Mouse (Mus musculus) embryonic facial prominence, embryonic 15.5 days (tissue): ENCODE results near the gene St6gal1. TPM values are rescaled to one million over a fixed set of nuclear protein-coding genes. Genes with fewer than 3 reads are reported as not detected.
"Not testable (repeated sequence)": the region's sequence is repeated elsewhere in the genome, so short reads cannot be mapped to it uniquely, and the experiment has no call there.

Experiments
- ATAC-seq: fragments of 200-750 bp; cut with Nextera tagmentation; 2 replicates; pipeline ENCODE4 v1.8.0; 2017; ENCODE audit warnings: low read depth, moderate TSS enrichment; ENCODE audit not compliant: insufficient number of reproducible peaks, low FRiP score, low TSS enrichment
- H3K27ac ChIP-seq: fragments of 300-500 bp; sonication (generic); replicated peaks from 2 replicates; pipeline ENCODE4 v1.5.1; 2015; ENCODE audit warnings: mild to moderate bottlenecking, inconsistent platforms
- H3K27me3 ChIP-seq: fragments of 300-500 bp; sonication (generic); 2 replicates; pipeline ENCODE4 v1.6.1; 2015; ENCODE audit warnings: inconsistent platforms
- H3K36me3 ChIP-seq: fragments of 300-500 bp; sonication (generic); 2 replicates; pipeline ENCODE4 v1.6.1; 2015; ENCODE audit warnings: mild to moderate bottlenecking, inconsistent platforms
- H3K4me1 ChIP-seq: fragments of 300-500 bp; sonication (generic); 2 replicates; pipeline ENCODE4 v1.6.1; 2015; ENCODE audit warnings: inconsistent platforms
- H3K4me2 ChIP-seq: fragments of 300-500 bp; sonication (generic); replicated peaks from 2 replicates; pipeline ENCODE4 v1.6.1; 2015; ENCODE audit warnings: mild to moderate bottlenecking, inconsistent platforms
- H3K4me3 ChIP-seq: fragments of 300-500 bp; sonication (generic); replicated peaks from 2 replicates; pipeline ENCODE4 v1.5.1; 2015; ENCODE audit warnings: mild to moderate bottlenecking, inconsistent platforms
- H3K9ac ChIP-seq: fragments of 300-500 bp; sonication (generic); 2 replicates; pipeline ENCODE4 v1.6.1; 2015; ENCODE audit warnings: inconsistent platforms
- H3K9me3 ChIP-seq: fragments of 300-500 bp; sonication (generic); replicated peaks from 2 replicates; pipeline ENCODE4 v1.6.1; 2016; ENCODE audit warnings: inconsistent platforms
- WGBS: fragments of 180-500 bp; shearing (Covaris S2); methylation state at CpG from one replicate; pipeline ENCODE4 v1.1.7; 2015; 5-methylcytosine and 5-hydroxymethylcytosine counted together
- polyA plus RNA-seq: library from polyadenylated mRNA; unstranded; fragments of >200 nt; fragmentation: Nextera tagmentation; extraction: Ambion mirVana; gene quantifications from 2 replicates; pipeline ENCODE4 v1.2.1, GENCODE M21; 2015

St6gal1 gene
- polyA plus RNA-seq, result 13.5 and 16.5 TPM in 2 replicates

DNA sequence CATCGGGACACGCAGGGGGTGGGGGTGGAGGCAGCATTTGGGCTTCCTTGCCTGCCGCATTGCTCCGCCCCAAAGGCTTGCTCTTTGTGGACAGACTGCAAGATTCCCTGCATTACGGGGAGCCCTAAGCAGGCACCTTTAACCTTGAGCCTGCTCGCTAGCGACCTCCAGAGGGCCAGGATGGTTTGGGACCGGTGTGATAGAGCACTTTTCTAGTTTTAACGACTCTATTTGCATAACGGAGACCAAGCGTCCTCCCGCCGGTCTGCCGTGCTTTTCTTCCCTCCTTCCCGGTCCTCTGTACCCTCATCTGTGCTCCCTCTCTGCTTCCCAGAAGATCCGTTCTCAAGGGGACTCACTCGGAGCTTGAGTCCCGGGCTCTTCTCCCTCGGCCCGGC lies at the start of gene St6gal1:
Gene St6gal1 (plus strand): TSS at position 70 of the 398 bp plus-strand sequence.
- H3K9ac ChIP-seq, result peak within 1 kb of the TSS; percentile 65
- H3K4me1 ChIP-seq, result peaks cover 29% of the 10 kb centered on the region
- H3K4me2 ChIP-seq, result peak within 1 kb of the TSS; percentile 96
- no peaks in the 10 kb centered on the region for H3K27me3 ChIP-seq
- H3K9me3 ChIP-seq, result no peaks in the 10 kb centered on the region
- peak within 1 kb of the TSS; percentile 84 for H3K27ac ChIP-seq
- WGBS, result under 1% methylated on average over 20 of the region's 20 CpGs
- 0 out of 2 replicates have a peak, but pooled peaks have one; percentile 37 for ATAC-seq
- no peaks in the 10 kb centered on the region for H3K36me3 ChIP-seq
- peak within 1 kb of the TSS; percentile 67 for H3K4me3 ChIP-seq

GRCm38 (mm10) chr16:23174855-23175254 lies 49.7 kb upstream of the St6gal1 start:
- no peaks in the 10 kb centered on the region for H3K36me3 ChIP-seq
- no peak overlapping the region for H3K27ac ChIP-seq
- WGBS, result 80% methylated on average over 5 of the region's 5 CpGs
- no peak overlapping the region for H3K9ac ChIP-seq
- ATAC-seq, result no peak
- no peak overlapping the region for H3K4me3 ChIP-seq
- no peaks in the 10 kb centered on the region for H3K27me3 ChIP-seq
- H3K9me3 ChIP-seq, result no peaks in the 10 kb centered on the region
- no peak overlapping the region for H3K4me2 ChIP-seq
- no peaks in the 10 kb centered on the region for H3K4me1 ChIP-seq

GRCm38 (mm10) chr16:23175956-23176355 lies 48.6 kb upstream of the St6gal1 start:
- no peak for ATAC-seq
- H3K4me1 ChIP-seq, result no peaks in the 10 kb centered on the region
- H3K4me3 ChIP-seq, result no peak overlapping the region
- no peaks in the 10 kb centered on the region for H3K27me3 ChIP-seq
- WGBS, result 38% methylated on average over 3 of the region's 3 CpGs
- H3K27ac ChIP-seq, result no peak overlapping the region
- H3K36me3 ChIP-seq, result no peaks in the 10 kb centered on the region
- no peak overlapping the region for H3K9ac ChIP-seq
- H3K9me3 ChIP-seq, result no peaks in the 10 kb centered on the region
- H3K4me2 ChIP-seq, result no peak overlapping the region

GRCm38 (mm10) chr16:23177856-23178255 lies 46.7 kb upstream of the St6gal1 start:
- no peak overlapping the region for H3K4me3 ChIP-seq
- ATAC-seq, result no peak
- 94% methylated on average over 2 of the region's 2 CpGs for WGBS
- H3K36me3 ChIP-seq, result no peaks in the 10 kb centered on the region
- no peaks in the 10 kb centered on the region for H3K4me1 ChIP-seq
- no peaks in the 10 kb centered on the region for H3K9me3 ChIP-seq
- no peaks in the 10 kb centered on the region for H3K27me3 ChIP-seq
- no peak overlapping the region for H3K9ac ChIP-seq
- no peak overlapping the region for H3K4me2 ChIP-seq
- no peak overlapping the region for H3K27ac ChIP-seq

GRCm38 (mm10) chr16:23178796-23179195 lies 45.7 kb upstream of the St6gal1 start:
- H3K27ac ChIP-seq, result no peak overlapping the region
- H3K4me2 ChIP-seq, result no peak overlapping the region
- H3K9ac ChIP-seq, result no peak overlapping the region
- no peaks in the 10 kb centered on the region for H3K9me3 ChIP-seq
- no peaks in the 10 kb centered on the region for H3K4me1 ChIP-seq
- ATAC-seq, result no peak
- 86% methylated on average over 5 of the region's 5 CpGs for WGBS
- no peaks in the 10 kb centered on the region for H3K27me3 ChIP-seq
- H3K36me3 ChIP-seq, result no peaks in the 10 kb centered on the region
- H3K4me3 ChIP-seq, result no peak overlapping the region

DNA sequence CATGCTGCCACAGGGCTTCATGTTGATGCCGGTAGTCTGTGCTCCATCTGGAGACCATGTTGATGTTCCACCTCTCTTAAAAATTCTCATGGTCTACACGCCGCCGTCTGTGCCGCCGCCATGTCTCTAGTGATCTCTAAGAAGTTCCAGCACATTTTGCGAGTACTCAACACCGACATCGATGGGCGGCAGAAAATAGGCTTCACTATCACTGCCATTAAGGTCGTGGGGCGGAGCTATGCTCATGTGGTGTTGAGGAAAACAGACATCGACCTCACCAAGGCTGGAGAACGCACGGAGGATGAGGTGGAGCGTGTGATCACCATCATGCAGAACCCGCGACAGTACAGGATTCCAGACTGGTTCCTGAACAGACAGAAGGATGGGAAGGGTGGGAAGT lies 45.1 kb upstream of the St6gal1 start:
- H3K9me3 ChIP-seq, H3K4me1 ChIP-seq, ATAC-seq, H3K4me3 ChIP-seq, H3K27ac ChIP-seq, H3K27me3 ChIP-seq, H3K36me3 ChIP-seq, H3K4me2 ChIP-seq, H3K9ac ChIP-seq: not testable (repeated sequence)
- 91% methylated on average over 18 of the region's 18 CpGs for WGBS

GRCm38 (mm10) chr16:23181054-23181453 lies 43.5 kb upstream of the St6gal1 start:
- Histone ChIP-seq H3K4me3 (no peak overlapping the region), H3K4me2 (no peak overlapping the region), H3K27me3 (no peaks in the 10 kb centered on the region), H3K27ac (no peak overlapping the region), H3K9me3 (no peaks in the 10 kb centered on the region), H3K4me1 (no peaks in the 10 kb centered on the region), H3K9ac (no peak overlapping the region), H3K36me3 (no peaks in the 10 kb centered on the region)
- 70% methylated on average over 4 of the region's 4 CpGs for whole genome bisulfite sequencing
- no peak for ATAC-seq

DNA sequence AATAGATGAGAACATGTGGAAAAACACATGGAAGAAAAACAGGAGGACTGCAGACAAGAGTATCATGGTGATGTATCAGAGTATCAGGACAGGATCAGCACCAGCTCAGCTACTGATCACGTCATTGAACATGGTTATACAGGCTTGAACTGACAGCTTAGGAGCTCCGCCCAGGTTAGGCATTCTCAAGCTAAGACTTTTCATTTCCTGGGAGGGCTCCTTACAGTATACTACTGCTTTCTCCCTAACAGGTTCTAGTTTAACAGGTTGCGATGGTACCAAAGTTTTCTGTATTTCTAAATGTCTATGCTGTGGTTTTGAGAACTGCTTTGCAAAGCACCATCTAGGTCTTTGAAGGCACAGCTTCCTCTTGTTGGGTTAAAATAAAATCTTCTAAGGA lies 43.1 kb upstream of the St6gal1 start:
- ATAC-seq, result no peak
- Histone ChIP-seq H3K4me2 (no peak overlapping the region), H3K4me1 (no peaks in the 10 kb centered on the region), H3K4me3 (no peak overlapping the region), H3K27me3 (no peaks in the 10 kb centered on the region), H3K27ac (no peak overlapping the region), H3K36me3 (no peaks in the 10 kb centered on the region), H3K9me3 (no peaks in the 10 kb centered on the region), H3K9ac (no peak overlapping the region)
- 72% methylated on average over 3 of the region's 3 CpGs for WGBS

GRCm38 (mm10) chr16:23181942-23182597 lies 42.5 kb upstream of the St6gal1 start:
- no peaks in the 10 kb centered on the region for H3K36me3 ChIP-seq
- 74% methylated on average over 1 of the region's 1 CpGs for WGBS
- H3K9me3 ChIP-seq, result no peaks in the 10 kb centered on the region
- H3K4me1 ChIP-seq, result no peaks in the 10 kb centered on the region
- no peak for ATAC-seq
- no peak overlapping the region for H3K4me3 ChIP-seq
- H3K4me2 ChIP-seq, result no peak overlapping the region
- no peaks in the 10 kb centered on the region for H3K27me3 ChIP-seq
- H3K27ac ChIP-seq, result no peak overlapping the region
- no peak overlapping the region for H3K9ac ChIP-seq

DNA sequence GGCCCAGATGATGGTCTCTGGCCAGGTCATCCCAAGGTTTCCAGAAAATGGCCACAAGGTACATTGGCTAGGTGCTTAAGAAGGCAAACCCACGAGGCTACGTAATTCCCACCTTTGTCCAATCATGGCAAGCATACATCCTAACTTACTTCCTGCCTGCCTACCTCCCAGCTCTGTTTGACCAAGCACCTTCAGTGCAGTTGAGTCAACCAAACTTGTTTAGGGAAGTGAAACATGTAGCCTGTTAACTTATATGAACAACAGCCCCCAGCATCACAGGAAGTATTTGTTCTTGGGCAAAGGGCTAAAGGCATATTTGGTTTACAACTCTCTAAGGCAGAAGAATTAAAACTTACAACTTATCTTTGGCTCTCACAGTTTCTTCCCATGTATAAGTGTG lies 38.7 kb upstream of the St6gal1 start:
- no peaks in the 10 kb centered on the region for H3K27me3 ChIP-seq

GRCm38 (mm10) chr16:23186418-23186817 lies 38.1 kb upstream of the St6gal1 start:
- Histone ChIP-seq H3K4me1 (no peaks in the 10 kb centered on the region), H3K9ac (no peak overlapping the region), H3K4me2 (no peak overlapping the region), H3K27me3 (no peaks in the 10 kb centered on the region), H3K4me3 (no peak overlapping the region), H3K36me3 (no peaks in the 10 kb centered on the region), H3K9me3 (no peaks in the 10 kb centered on the region), H3K27ac (no peak overlapping the region)
- 69% methylated on average over 4 of the region's 4 CpGs for WGBS
- no peak for ATAC-seq

More for the DNA sequence above, 38.7 kb upstream of the St6gal1 start:
- Histone ChIP-seq H3K27ac (no peak overlapping the region), H3K4me1 (no peaks in the 10 kb centered on the region), H3K36me3 (no peaks in the 10 kb centered on the region), H3K4me3 (no peak overlapping the region), H3K9ac (no peak overlapping the region), H3K9me3 (no peaks in the 10 kb centered on the region), H3K4me2 (no peak overlapping the region)
- no peak for ATAC-seq
- 80% methylated on average over 2 of the region's 2 CpGs for WGBS

DNA sequence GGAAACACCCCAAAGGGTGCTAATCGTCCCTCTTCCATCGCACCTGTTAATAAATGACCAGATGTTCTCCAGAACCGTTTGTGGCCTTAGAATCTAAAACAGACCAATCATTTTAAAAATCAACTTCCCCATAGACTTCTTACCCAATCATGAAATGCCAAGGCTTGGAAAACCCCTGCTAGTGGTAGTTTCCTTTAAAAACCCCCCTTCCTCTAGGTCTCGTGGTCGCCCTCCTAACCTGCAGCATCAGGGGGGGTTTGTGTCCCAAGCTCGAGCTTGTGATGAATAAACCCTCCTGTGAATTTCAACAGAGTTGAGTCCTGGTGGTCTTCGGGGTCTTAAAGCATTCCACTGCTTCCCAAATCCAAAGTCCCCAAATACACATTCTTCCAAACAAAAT lies 36.6 kb upstream of the St6gal1 start:
- Histone ChIP-seq H3K4me2 (no peak overlapping the region), H3K27ac (no peak overlapping the region), H3K36me3 (no peaks in the 10 kb centered on the region), H3K27me3 (no peaks in the 10 kb centered on the region), H3K4me3 (no peak overlapping the region), H3K4me1 (no peaks in the 10 kb centered on the region), H3K9ac (no peak overlapping the region), H3K9me3 (no peaks in the 10 kb centered on the region)
- WGBS, result 83% methylated on average over 7 of the region's 7 CpGs
- ATAC-seq, result no peak
